In genomic region chr1:166710861-166711260, GRCm38 (mm10) we compare ENCODE assay signal across 42 mouse cellular contexts. TPM values are rescaled to one million over a fixed set of nuclear protein-coding genes. Genes with fewer than 3 reads are reported as not detected.
"Had no signal": no experiment of that assay in that cellular context is flagged by ENCODE, and none has a peak within 500 bp of the region (broad histone marks: within the 10 kb centered on the region; RNA-seq: fewer than 3 reads in every experiment).

No protein-coding gene starts in this region.

- H3K27ac ChIP-seq: gastrocnemius, adult 2 months; heart, embryonic 10.5 days; hindbrain, embryonic 10.5 days; hindbrain, embryonic 13.5 days; hindbrain, embryonic 15.5 days; hindbrain, postnatal 0 days; kidney, embryonic 15.5 days; kidney, postnatal 0 days; limb, embryonic 13.5 days; limb, embryonic 15.5 days had no signal

- H3K4me1 ChIP-seq: heart, embryonic 10.5 days; heart, embryonic 12.5 days; hindbrain, embryonic 10.5 days; hindbrain, embryonic 13.5 days; hindbrain, embryonic 15.5 days; kidney, embryonic 15.5 days; limb, embryonic 13.5 days; limb, embryonic 15.5 days had no signal

- ATAC-seq: hindbrain, postnatal 0 days; intestine, embryonic 16.5 days had no signal

- H3K4me3 ChIP-seq: gastrocnemius, adult 2 months; heart, embryonic 10.5 days; heart, embryonic 12.5 days; hindbrain, embryonic 10.5 days; hindbrain, embryonic 13.5 days; hindbrain, embryonic 15.5 days; kidney, embryonic 15.5 days; limb, embryonic 13.5 days; limb, embryonic 15.5 days had no signal

- H3K27me3 ChIP-seq: heart, embryonic 12.5 days; hindbrain, embryonic 13.5 days; hindbrain, embryonic 15.5 days; kidney, embryonic 15.5 days; limb, embryonic 13.5 days; limb, embryonic 15.5 days had no signal

- H3K36me3 ChIP-seq: heart, embryonic 10.5 days; heart, embryonic 12.5 days; hindbrain, embryonic 10.5 days; hindbrain, embryonic 13.5 days; hindbrain, embryonic 15.5 days; kidney, embryonic 15.5 days; limb, embryonic 13.5 days; limb, embryonic 15.5 days had no signal

- H3K9ac ChIP-seq: heart, embryonic 12.5 days; hindbrain, embryonic 13.5 days; hindbrain, embryonic 15.5 days; kidney, embryonic 15.5 days; limb, embryonic 13.5 days; limb, embryonic 15.5 days had no signal

- H3K4me2 ChIP-seq: heart, embryonic 12.5 days; hindbrain, embryonic 13.5 days; hindbrain, embryonic 15.5 days; kidney, embryonic 15.5 days; limb, embryonic 13.5 days; limb, embryonic 15.5 days had no signal

- H3K9me3 ChIP-seq: heart, embryonic 10.5 days; hindbrain, embryonic 10.5 days; hindbrain, embryonic 13.5 days; hindbrain, embryonic 15.5 days; kidney, embryonic 15.5 days; limb, embryonic 13.5 days; limb, embryonic 15.5 days had no signal

- DNase-seq: gastrocnemius, adult 2 months; gastrocnemius, postnatal 10 days; gastrocnemius, postnatal 25 days; heart, adult 18-20 months; heart, postnatal 10 days; heart, postnatal 4 days; kidney, adult 11 months; kidney, adult 2 months; kidney, adult 9 months; kidney, postnatal 14 days; kidney, postnatal 36 days; layer of hippocampus, adult 9-11 months; layer of hippocampus, postnatal 36 days; left cerebral cortex, postnatal 4 days had no signal

RNA-seq across cellular contexts. Expression of gene Fmo9, which starts 29.2 kb away (rescaled TPM):
- total RNA-seq: gastrocnemius, adult 2 months; gastrocnemius, postnatal 10 days; gastrocnemius, postnatal 25 days; gastrocnemius, postnatal 4 days; granulocyte monocyte progenitor cell, adult 5-6 weeks; heart, adult 18-20 months; heart, adult 8-10 months; heart, postnatal 10 days; heart, postnatal 25 days; heart, postnatal 4 days; hindbrain, postnatal 0 days; layer of hippocampus, adult 18-20 months; layer of hippocampus, adult 8-10 months; layer of hippocampus, postnatal 14 days; layer of hippocampus, postnatal 36 days; left cerebral cortex, adult 18-20 months; left cerebral cortex, adult 8-10 months; left cerebral cortex, postnatal 10 days; left cerebral cortex, postnatal 25 days; left cerebral cortex, postnatal 4 days had no signal
- polyA plus RNA-seq: frontal cortex, adult 2 months; heart, embryonic 10.5 days; heart, embryonic 12.5 days; heart, embryonic 14.5 days; heart, embryonic 16.5 days; hindbrain, embryonic 10.5 days; hindbrain, embryonic 13.5 days; hindbrain, embryonic 15.5 days; hindbrain, postnatal 0 days; intestine, embryonic 14.5 days; intestine, embryonic 16.5 days; kidney, adult 2 months; kidney, embryonic 15.5 days; large intestine, adult 2 months; limb, embryonic 11.5 days; limb, embryonic 13.5 days; limb, embryonic 15.5 days had no signal
